ENCODE assay signal across 8 mouse cellular contexts in genomic region chr13:91223063-91223462, GRCm38 (mm10). TPM values are rescaled to one million over a fixed set of nuclear protein-coding genes. Genes with fewer than 3 reads are reported as not detected.
A peak's percentile ranks its signal among the peaks of the same experiment; 100 is the strongest.
DNase-seq lines count a peak whose midpoint lies in the region; ATAC-seq and TF ChIP-seq lines count a peak whose summit lies in the region.

No protein-coding gene starts in this region.

- H3K36me3 ChIP-seq in kidney, postnatal 0 days (ENCODE audit: insufficient read depth, low read length), result no peaks in the 10 kb centered on the region
- H3K36me3 ChIP-seq in embryonic facial prominence, embryonic 12.5 days, result no peaks in the 10 kb centered on the region
- H3K36me3 ChIP-seq in hindbrain, embryonic 14.5 days (replicated peaks; ENCODE audit: control insufficient read depth, insufficient read depth), result no peaks in the 10 kb centered on the region
- no peaks in the 10 kb centered on the region for H3K36me3 ChIP-seq in midbrain, embryonic 16.5 days (ENCODE audit: control insufficient read depth, insufficient read depth, low read length)

- 22% methylated on average over 1 of the region's 1 CpGs for WGBS in kidney, postnatal 0 days
- 33% methylated on average over 1 of the region's 1 CpGs for WGBS in embryonic facial prominence, embryonic 12.5 days
- 73% methylated on average over 1 of the region's 1 CpGs for WGBS in hindbrain, embryonic 14.5 days
- WGBS in midbrain, embryonic 16.5 days, result 58% methylated on average over 1 of the region's 1 CpGs

- no peaks in the 10 kb centered on the region for H3K9me3 ChIP-seq in kidney, postnatal 0 days (replicated peaks; ENCODE audit: low read length)
- H3K9me3 ChIP-seq in embryonic facial prominence, embryonic 12.5 days, result no peaks in the 10 kb centered on the region
- H3K9me3 ChIP-seq in hindbrain, embryonic 14.5 days (ENCODE audit: control insufficient read depth, low read length), result no peaks in the 10 kb centered on the region
- H3K9me3 ChIP-seq in midbrain, embryonic 16.5 days (replicated peaks; ENCODE audit: control insufficient read depth, low read length, poor library complexity, severe bottlenecking), result no peaks in the 10 kb centered on the region

- peak overlapping the region; percentile 94 for H3K27ac ChIP-seq in kidney, postnatal 0 days
- peak overlapping the region; percentile 94 for H3K27ac ChIP-seq in embryonic facial prominence, embryonic 12.5 days
- peak overlapping the region; percentile 94 for H3K27ac ChIP-seq in hindbrain, embryonic 14.5 days
- peak overlapping the region; percentile 96 for H3K27ac ChIP-seq in midbrain, embryonic 16.5 days (ENCODE audit: low read length)

- no peak for TF ChIP-seq CTCF in kidney, postnatal 0 days (IDR thresholded peaks at IDR 0.05; ENCODE audit: low read depth)

- H3K4me3 ChIP-seq in kidney, postnatal 0 days (replicated peaks; ENCODE audit: low read depth, low read length), result peak overlapping the region; percentile 62
- peak overlapping the region; percentile 62 for H3K4me3 ChIP-seq in embryonic facial prominence, embryonic 12.5 days
- peak overlapping the region; percentile 66 for H3K4me3 ChIP-seq in hindbrain, embryonic 14.5 days (replicated peaks; ENCODE audit: low read length)
- H3K4me3 ChIP-seq in midbrain, embryonic 16.5 days (ENCODE audit: low read depth, low read length), result peak overlapping the region; percentile 81

- ATAC-seq in kidney, postnatal 0 days (replicated peaks; ENCODE audit: low FRiP score, low read depth), result no peak
- no peak for ATAC-seq in embryonic facial prominence, embryonic 12.5 days (ENCODE audit: insufficient number of reproducible peaks, insufficient read depth, low FRiP score, low TSS enrichment)
- ATAC-seq in hindbrain, embryonic 14.5 days (ENCODE audit: low FRiP score), result no peak
- ATAC-seq in midbrain, embryonic 16.5 days, result peak; percentile 40

- peaks cover 4% of the 10 kb centered on the region; the same call in 1 of the 2 replicates for H3K4me1 ChIP-seq in kidney, postnatal 0 days (replicated peaks; ENCODE audit: insufficient read depth, low read length)
- peaks cover 3% of the 10 kb centered on the region; the same call in 1 of the 2 replicates for H3K4me1 ChIP-seq in embryonic facial prominence, embryonic 12.5 days
- H3K4me1 ChIP-seq in hindbrain, embryonic 14.5 days (replicated peaks; ENCODE audit: control insufficient read depth, insufficient read depth, low read length), result peaks cover 12% of the 10 kb centered on the region; the same call in 1 of the 2 replicates
- H3K4me1 ChIP-seq in midbrain, embryonic 16.5 days (ENCODE audit: control insufficient read depth, insufficient read depth, low read length), result peaks cover 5% of the 10 kb centered on the region

- peak overlapping the region; percentile 66 for H3K4me2 ChIP-seq in kidney, postnatal 0 days (ENCODE audit: low read length)
- peak overlapping the region; percentile 53 for H3K4me2 ChIP-seq in embryonic facial prominence, embryonic 12.5 days (replicated peaks)
- H3K4me2 ChIP-seq in hindbrain, embryonic 14.5 days (replicated peaks), result peak overlapping the region; percentile 55
- H3K4me2 ChIP-seq in midbrain, embryonic 16.5 days (ENCODE audit: low read length), result peak overlapping the region; percentile 56

- no peak for DNase-seq in kidney, postnatal 0 days (ENCODE audit: low spot score)
- no peak for DNase-seq in kidney, adult 9 months
- no peak for DNase-seq in hindbrain, embryonic 14.5 days (ENCODE audit: low spot score)
- no peak for DNase-seq in Muller cell, postnatal 12 days (ENCODE audit: inconsistent ontology term)
- DNase-seq in right cerebral cortex, postnatal 36 days (ENCODE audit: low spot score in 2 of 2), result no peak
- no peak for DNase-seq in frontal cortex, postnatal 36 days (ENCODE audit: low spot score in 2 of 2)

- H3K27me3 ChIP-seq in kidney, postnatal 0 days (ENCODE audit: insufficient read depth, low read length), result no peaks in the 10 kb centered on the region
- H3K27me3 ChIP-seq in embryonic facial prominence, embryonic 12.5 days, result no peaks in the 10 kb centered on the region
- no peaks in the 10 kb centered on the region for H3K27me3 ChIP-seq in hindbrain, embryonic 14.5 days (ENCODE audit: control insufficient read depth, insufficient read depth, low read length)
- H3K27me3 ChIP-seq in midbrain, embryonic 16.5 days (ENCODE audit: control insufficient read depth, insufficient read depth, low read depth, low read length), result no peaks in the 10 kb centered on the region

- H3K9ac ChIP-seq in kidney, postnatal 0 days (ENCODE audit: low read depth, low read length), result peak overlapping the region; percentile 81; the same call in 1 of the 2 replicates
- no peak overlapping the region for H3K9ac ChIP-seq in embryonic facial prominence, embryonic 12.5 days
- H3K9ac ChIP-seq in hindbrain, embryonic 14.5 days, result peak overlapping the region; percentile 86
- peak overlapping the region; percentile 90; the same call in 1 of the 2 replicates for H3K9ac ChIP-seq in midbrain, embryonic 16.5 days (ENCODE audit: low read depth, low read length)

RNA-seq across cellular contexts. Expression of gene Atg10, which starts 0.7 kb away (rescaled TPM):
- polyA plus RNA-seq in kidney, postnatal 0 days (2015; fragmentation: Nextera tagmentation; extraction: Ambion mirVana), result 18.8 and 19.9 TPM in 2 replicates
- 15.7 and 19.9 TPM in 2 replicates for polyA plus RNA-seq in embryonic facial prominence, embryonic 12.5 days (2016; fragmentation: Nextera tagmentation; extraction: Ambion mirVana)
- 13.3 and 17.2 TPM in 2 replicates for polyA plus RNA-seq in hindbrain, embryonic 14.5 days (2014; fragmentation: Nextera tagmentation; extraction: Ambion mirVana)
- 11.9 and 15.3 TPM in 2 replicates for polyA plus RNA-seq in midbrain, embryonic 16.5 days (2015; fragmentation: Nextera tagmentation; extraction: Ambion mirVana)
